Mouse (Mus musculus): ENCODE data around the gene Olfr509. TPM values are rescaled to one million over a fixed set of nuclear protein-coding genes. Genes with fewer than 3 reads are reported as not detected.

Olfr509 gene
- not detected for polyA plus RNA-seq (2014; fragmentation: Illumina TruSeq; extraction: RNeasy Lipid Tissue Mini Kit (QIAGEN cat#74804); ENCODE audit: low replicate concordance)

DNA sequence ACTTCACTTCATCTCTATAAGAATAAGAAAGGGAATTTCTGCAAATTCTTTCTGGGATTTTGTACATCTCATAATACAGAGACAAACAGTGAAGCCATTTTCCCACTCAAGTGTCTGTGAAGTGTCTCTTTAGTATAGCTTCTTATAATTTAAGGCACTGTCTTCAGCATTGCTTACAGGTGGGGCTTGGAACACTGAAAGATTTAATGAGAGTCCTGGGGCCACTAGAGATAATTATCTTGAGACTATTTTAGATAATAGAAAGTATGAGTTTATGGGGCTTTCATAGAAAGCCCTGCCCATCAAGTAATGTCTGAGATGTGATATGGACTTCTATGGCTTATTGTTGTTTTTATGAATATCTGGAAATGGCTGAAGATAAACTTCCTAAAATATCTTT lies at the start of gene Olfr509:
TSS of gene Olfr509 (minus strand) at position 101 of the 400 bp plus-strand sequence.

GRCm38 (mm10) chr7:108666118-108666517 lies 14.4 kb upstream of the Olfr509 start, which contains the start of gene Olfr510:
Gene Olfr510, plus strand, starts transcription at chr7:108666418.

GRCm38 (mm10) chr7:108629694-108630093 lies 22.0 kb downstream of the Olfr509 start, which contains the start of gene Olfr508:
Gene Olfr508, plus strand, starts transcription at chr7:108629994.

GRCm38 (mm10) chr7:108621514-108621913 lies 30.2 kb downstream of the Olfr509 start, which contains the start of gene Olfr507:
Gene Olfr507, plus strand, starts transcription at chr7:108621814.

DNA sequence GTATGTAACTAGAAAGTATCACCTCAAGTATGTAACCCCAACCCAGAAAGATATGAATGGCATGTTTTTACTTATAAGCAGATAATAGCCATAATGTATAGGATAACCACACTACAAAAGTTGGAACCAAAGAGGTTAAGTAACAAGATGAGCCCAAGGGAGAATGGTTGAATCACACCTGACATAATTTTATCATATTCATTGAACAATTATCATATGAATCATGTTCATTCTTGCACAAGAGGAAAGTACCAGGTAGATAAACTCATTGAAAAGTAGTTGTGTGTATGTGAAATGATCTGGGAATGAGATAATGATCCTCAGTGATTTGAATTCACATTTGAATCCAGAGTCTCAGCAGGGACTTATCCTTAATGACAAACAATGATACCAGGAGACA lies 41.2 kb downstream of the Olfr509 start, which contains the start of gene Olfr506:
TSS of gene Olfr506 (plus strand) at position 301 of the 400 bp plus-strand sequence.

Other genes starting within 250 kb of the Olfr509 start
- gene Olfr497, start 231.5 kb downstream of the Olfr509 start, polyA plus RNA-seq (2014; fragmentation: Illumina TruSeq; extraction: RNeasy Lipid Tissue Mini Kit (QIAGEN cat#74804); ENCODE audit: low replicate concordance): not detected
- gene Olfr498, start 186.6 kb downstream of the Olfr509 start, polyA plus RNA-seq (2014; fragmentation: Illumina TruSeq; extraction: RNeasy Lipid Tissue Mini Kit (QIAGEN cat#74804); ENCODE audit: low replicate concordance): not detected
- not detected for gene Olfr502, start 126.8 kb downstream of the Olfr509 start, polyA plus RNA-seq (2014; fragmentation: Illumina TruSeq; extraction: RNeasy Lipid Tissue Mini Kit (QIAGEN cat#74804); ENCODE audit: low replicate concordance)
- not detected for gene Olfr503, start 107.4 kb downstream of the Olfr509 start, polyA plus RNA-seq (2014; fragmentation: Illumina TruSeq; extraction: RNeasy Lipid Tissue Mini Kit (QIAGEN cat#74804); ENCODE audit: low replicate concordance)
- gene Olfr504, start 86.1 kb downstream of the Olfr509 start, polyA plus RNA-seq (2014; fragmentation: Illumina TruSeq; extraction: RNeasy Lipid Tissue Mini Kit (QIAGEN cat#74804); ENCODE audit: low replicate concordance): not detected
- not detected for gene Olfr506, start 41.1 kb downstream of the Olfr509 start, polyA plus RNA-seq (2014; fragmentation: Illumina TruSeq; extraction: RNeasy Lipid Tissue Mini Kit (QIAGEN cat#74804); ENCODE audit: low replicate concordance)
- gene Olfr507, start 30.1 kb downstream of the Olfr509 start, polyA plus RNA-seq (2014; fragmentation: Illumina TruSeq; extraction: RNeasy Lipid Tissue Mini Kit (QIAGEN cat#74804); ENCODE audit: low replicate concordance): not detected
- not detected for gene Olfr508, start 21.9 kb downstream of the Olfr509 start, polyA plus RNA-seq (2014; fragmentation: Illumina TruSeq; extraction: RNeasy Lipid Tissue Mini Kit (QIAGEN cat#74804); ENCODE audit: low replicate concordance)
- gene Olfr510, start 14.5 kb upstream of the Olfr509 start, polyA plus RNA-seq (2014; fragmentation: Illumina TruSeq; extraction: RNeasy Lipid Tissue Mini Kit (QIAGEN cat#74804); ENCODE audit: low replicate concordance): not detected
- not detected for gene Olfr512, start 61.4 kb upstream of the Olfr509 start, polyA plus RNA-seq (2014; fragmentation: Illumina TruSeq; extraction: RNeasy Lipid Tissue Mini Kit (QIAGEN cat#74804); ENCODE audit: low replicate concordance)
- not detected for gene Olfr513, start 99.1 kb upstream of the Olfr509 start, polyA plus RNA-seq (2014; fragmentation: Illumina TruSeq; extraction: RNeasy Lipid Tissue Mini Kit (QIAGEN cat#74804); ENCODE audit: low replicate concordance)
- not detected for gene Olfr514, start 174.1 kb upstream of the Olfr509 start, polyA plus RNA-seq (2014; fragmentation: Illumina TruSeq; extraction: RNeasy Lipid Tissue Mini Kit (QIAGEN cat#74804); ENCODE audit: low replicate concordance)
- gene Olfr516, start 198.6 kb upstream of the Olfr509 start, polyA plus RNA-seq (2014; fragmentation: Illumina TruSeq; extraction: RNeasy Lipid Tissue Mini Kit (QIAGEN cat#74804); ENCODE audit: low replicate concordance): not detected
- gene Olfr517, start 220.5 kb upstream of the Olfr509 start, polyA plus RNA-seq (2014; fragmentation: Illumina TruSeq; extraction: RNeasy Lipid Tissue Mini Kit (QIAGEN cat#74804); ENCODE audit: low replicate concordance): not detected
- not detected for gene Olfr518, start 233.1 kb upstream of the Olfr509 start, polyA plus RNA-seq (2014; fragmentation: Illumina TruSeq; extraction: RNeasy Lipid Tissue Mini Kit (QIAGEN cat#74804); ENCODE audit: low replicate concordance)
- not detected for gene Olfr519, start 242.5 kb upstream of the Olfr509 start, polyA plus RNA-seq (2014; fragmentation: Illumina TruSeq; extraction: RNeasy Lipid Tissue Mini Kit (QIAGEN cat#74804); ENCODE audit: low replicate concordance)

Measured in small intestine, adult 10 weeks (tissue).